Mouse (Mus musculus): ENCODE data around the gene Dnajc19. TPM values are rescaled to one million over a fixed set of nuclear protein-coding genes. Genes with fewer than 3 reads are reported as not detected.

Gene Dnajc19
- total and polyA plus RNA-seq, 3 experiments: 82.8 to 118 (median 116) TPM

GRCm38 (mm10) chr3:34083655-34084054, 2.5 kb upstream of the Dnajc19 start:
- peaks cover 4 to 10% of the 10 kb centered on the region in 2 experiments for H3K36me3 ChIP-seq (replicated peaks in 1 of 2; ENCODE audit: control insufficient read depth in 1 of 2, insufficient read depth in 1 of 2, low read length in 1 of 2)

GRCm38 (mm10) chr3:34081929-34082328, 808 bp upstream of the Dnajc19 start:
- Histone ChIP-seq H3K9ac (ENCODE audit: insufficient read depth, low read depth) (peak overlapping the region; percentile 62), H3K36me3 (replicated peaks in 1 of 2; ENCODE audit: control insufficient read depth in 1 of 2, insufficient read depth in 1 of 2, low read length in 1 of 2) (peaks cover 9 to 21% of the 10 kb centered on the region in 2 experiments), H3K4me3 (replicated peaks in 1 of 3; ENCODE audit: low read depth in 2 of 3, low read length in 2 of 3, poor library complexity in 1 of 3) (peak overlapping the region in 2 of 3 experiments; percentile 70 to 75), H3K79me2 (replicated peaks; ENCODE audit: control insufficient read depth, extremely low read depth, insufficient read depth, poor library complexity, severe bottlenecking) (peaks cover 8% of the 10 kb centered on the region), H3K4me1 (ENCODE audit: control insufficient read depth in 1 of 2, insufficient read depth in 2 of 2) (peaks cover 7 to 19% of the 10 kb centered on the region in 2 experiments; a peak in 3 of 4 replicates), H3K27me3 (replicated peaks) (no peaks in the 10 kb centered on the region), H3K9me3 (replicated peaks; ENCODE audit: low read length) (no peaks in the 10 kb centered on the region), H3K4me2 (ENCODE audit: insufficient read depth, low read depth, poor library complexity, severe bottlenecking) (peak overlapping the region; percentile 60), H3K27ac (ENCODE audit: insufficient read depth, low read depth) (no peak overlapping the region)
- no peak for DNase-seq (ENCODE audit: extremely low read depth)
- TF ChIP-seq HCFC1 (IDR thresholded peaks at IDR 0.05; ENCODE audit: low read depth, low read length): no peak
- TF ChIP-seq BHLHE40 (IDR thresholded peaks at IDR 0.05; ENCODE audit: low read depth, low read length): no peak
- TF ChIP-seq RAD21 (IDR thresholded peaks at IDR 0.05; ENCODE audit: low read depth, low read length): no peak
- no peak for TF ChIP-seq USF1 (IDR thresholded peaks at IDR 0.05; ENCODE audit: low read depth, low read length)
- no peak for TF ChIP-seq NRF1 (IDR thresholded peaks at IDR 0.05; ENCODE audit: low read depth, low read length)
- no peak for TF ChIP-seq KAT2A (IDR thresholded peaks at IDR 0.05; ENCODE audit: insufficient replicate concordance, low read length)
- no peak for TF ChIP-seq ELF1 (IDR thresholded peaks at IDR 0.05; ENCODE audit: low read depth, low read length)
- TF ChIP-seq USF2 (conservative IDR thresholded peaks at IDR 0.05; ENCODE audit: low read depth, low read length): no peak
- TF ChIP-seq ZNF384 (IDR thresholded peaks at IDR 0.05; ENCODE audit: low read depth, low read length): no peak
- no peak for TF ChIP-seq ZC3H11A (IDR thresholded peaks at IDR 0.05; ENCODE audit: low read depth, low read length)
- TF ChIP-seq JUND (conservative IDR thresholded peaks at IDR 0.05; ENCODE audit: low read depth, low read length): no peak
- TF ChIP-seq UBTF (IDR thresholded peaks at IDR 0.05; ENCODE audit: low read depth, low read length): no peak
- no peak for TF ChIP-seq ETS1 (conservative IDR thresholded peaks at IDR 0.05; ENCODE audit: low read depth, low read length)
- TF ChIP-seq E2F4 (IDR thresholded peaks at IDR 0.05; ENCODE audit: insufficient replicate concordance, low read depth, low read length): no peak
- TF ChIP-seq POLR2A (IDR thresholded peaks at IDR 0.05; ENCODE audit: low read depth, low read length): no peak
- no peak for TF ChIP-seq MAZ (IDR thresholded peaks at IDR 0.05; ENCODE audit: low read depth, low read length)
- no peak for TF ChIP-seq CHD1 (IDR thresholded peaks at IDR 0.05; ENCODE audit: low read depth, low read length)
- in situ Hi-C loops (cut with MboI; ENCODE audit: low pct_ligation_motif_present, low pct_unique_long_range_greater_than_20kb, low sequenced_read_pairs): no loop called here
- dilution Hi-C loops (cut with MboI; ENCODE audit: extremely low pct_ligation_motif_present, extremely low pct_unique_long_range_greater_than_20kb, low sequenced_read_pairs): no loop called here

More at GRCm38 (mm10) chr3:34083655-34084054, 2.5 kb upstream of the Dnajc19 start:
- H3K4me3 ChIP-seq (replicated peaks in 1 of 3; ENCODE audit: low read depth in 2 of 3, low read length in 2 of 3, poor library complexity in 1 of 3): no peak overlapping the region
- H3K9ac ChIP-seq (ENCODE audit: insufficient read depth, low read depth): no peak overlapping the region
- dilution Hi-C loops (cut with MboI; ENCODE audit: extremely low pct_ligation_motif_present, extremely low pct_unique_long_range_greater_than_20kb, low sequenced_read_pairs): no loop called here
- H3K27ac ChIP-seq (ENCODE audit: insufficient read depth, low read depth): no peak overlapping the region
- H3K4me2 ChIP-seq (ENCODE audit: insufficient read depth, low read depth, poor library complexity, severe bottlenecking): no peak overlapping the region
- H3K9me3 ChIP-seq (replicated peaks; ENCODE audit: low read length): no peaks in the 10 kb centered on the region
- TF ChIP-seq CHD2 (IDR thresholded peaks at IDR 0.05; ENCODE audit: low read length) (no peak), JUN (IDR thresholded peaks at IDR 0.05; ENCODE audit: insufficient read depth, low read depth, low read length) (no peak), MYC (IDR thresholded peaks at IDR 0.05; ENCODE audit: low read depth, low read length) (no peak), JUND (conservative IDR thresholded peaks at IDR 0.05; ENCODE audit: low read depth, low read length) (no peak), GABPA (IDR thresholded peaks at IDR 0.05; ENCODE audit: insufficient replicate concordance, low read depth, low read length) (no peak), MEF2A (IDR thresholded peaks at IDR 0.05; ENCODE audit: borderline replicate concordance, low read depth, low read length) (no peak), UBTF (IDR thresholded peaks at IDR 0.05; ENCODE audit: low read depth, low read length) (no peak), RAD21 (IDR thresholded peaks at IDR 0.05; ENCODE audit: low read depth, low read length) (no peak), ZNF384 (IDR thresholded peaks at IDR 0.05; ENCODE audit: low read depth, low read length) (no peak), KAT2A (IDR thresholded peaks at IDR 0.05; ENCODE audit: insufficient replicate concordance, low read length) (no peak), CTCF (conservative IDR thresholded peaks at IDR 0.05 in 1 of 2, IDR thresholded peaks at IDR 0.05 in 1 of 2; ENCODE audit: low read depth in 2 of 2, low read length in 2 of 2) (no peak), IRF4 (IDR thresholded peaks at IDR 0.05; ENCODE audit: low read depth, low read length) (no peak), E2F4 (IDR thresholded peaks at IDR 0.05; ENCODE audit: insufficient replicate concordance, low read depth, low read length) (no peak), MAFK (IDR thresholded peaks at IDR 0.05; ENCODE audit: insufficient replicate concordance, low read length) (no peak), SMC3 (IDR thresholded peaks at IDR 0.05; ENCODE audit: low read depth, low read length) (no peak)
- H3K79me2 ChIP-seq (replicated peaks; ENCODE audit: control insufficient read depth, extremely low read depth, insufficient read depth, poor library complexity, severe bottlenecking): peaks cover 8% of the 10 kb centered on the region
- H3K27me3 ChIP-seq (replicated peaks): no peaks in the 10 kb centered on the region
- in situ Hi-C loops (cut with MboI; ENCODE audit: low pct_ligation_motif_present, low pct_unique_long_range_greater_than_20kb, low sequenced_read_pairs): no loop called here
- peaks cover 7 to 19% of the 10 kb centered on the region in 2 experiments; a peak in 3 of 4 replicates for H3K4me1 ChIP-seq (ENCODE audit: control insufficient read depth in 1 of 2, insufficient read depth in 2 of 2)
- DNase-seq (ENCODE audit: extremely low read depth): no peak
